Mouse (Mus musculus): ENCODE data around the gene Snapc4. TPM values are rescaled to one million over a fixed set of nuclear protein-coding genes. Genes with fewer than 3 reads are reported as not detected.

The Snapc4 gene
- 41.4 and 42.1 TPM in 2 replicates for polyA plus RNA-seq (2016; fragmentation: Nextera tagmentation; extraction: Ambion mirVana)

DNA sequence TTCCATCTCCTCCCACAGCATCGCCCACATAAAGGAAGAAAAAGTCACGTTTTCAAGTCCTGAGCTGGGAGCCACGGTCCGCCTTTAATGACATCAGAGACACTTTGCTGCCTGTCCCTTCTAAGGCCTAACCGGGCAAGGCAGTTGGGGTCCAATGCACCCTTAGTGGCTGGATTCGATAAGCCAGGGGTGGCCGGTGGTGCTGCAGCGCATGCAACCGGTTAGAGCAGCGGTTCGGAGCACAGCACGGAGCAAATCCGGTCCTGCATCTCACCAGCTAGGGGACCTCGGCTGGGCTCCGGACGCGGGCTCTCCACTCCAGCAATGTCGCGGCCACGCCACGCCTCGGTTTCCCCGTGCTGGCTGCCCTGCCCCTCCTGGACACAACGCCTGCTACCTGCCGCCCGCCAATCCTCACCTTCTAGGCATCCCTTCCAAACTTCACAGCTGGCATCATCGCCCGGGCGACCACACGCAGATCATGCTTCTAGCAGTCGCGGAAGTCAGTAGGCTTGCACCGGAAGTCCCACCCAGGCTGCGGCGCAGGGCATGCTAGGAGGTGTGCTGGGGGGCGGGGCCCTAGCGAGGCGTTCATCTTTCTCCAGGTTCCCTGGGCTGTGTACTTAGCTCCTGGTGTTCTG, at the start of gene Snapc4:
TSS of gene Snapc4 (minus strand) at position 523 of the 641 bp plus-strand sequence.
- Histone ChIP-seq H3K36me3 (peaks cover 76% of the 10 kb centered on the region), H3K27me3 (ENCODE audit: low read depth, poor library complexity, severe bottlenecking) (no peaks in the 10 kb centered on the region)
- peak; percentile 93 for DNase-seq (ENCODE audit: low spot score)

DNA sequence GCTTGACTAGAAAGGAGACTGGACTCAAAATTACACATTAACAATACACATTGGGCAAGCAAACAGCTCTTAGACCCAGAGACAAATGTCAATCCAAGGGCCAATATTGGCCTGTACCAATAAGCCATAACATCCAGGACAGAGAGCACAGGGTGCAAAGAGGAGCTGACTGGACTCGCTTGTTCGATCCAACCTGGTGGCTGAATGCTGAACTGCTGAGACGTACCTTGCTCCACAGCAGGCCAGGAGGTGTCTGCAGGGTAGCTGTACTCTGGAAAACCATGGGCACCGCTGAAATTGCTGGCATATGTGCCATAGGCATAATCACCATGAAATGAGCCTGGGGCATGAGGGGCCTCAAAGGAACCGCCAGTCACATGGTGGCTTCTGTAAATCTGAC, 49.4 kb upstream of the Snapc4 start:
- Histone ChIP-seq H3K36me3 (peaks cover 100% of the 10 kb centered on the region), H3K9me3 (replicated peaks) (no peaks in the 10 kb centered on the region), H3K27ac (no peak overlapping the region), H3K4me3 (no peak overlapping the region), H3K4me1 (no peaks in the 10 kb centered on the region), H3K27me3 (ENCODE audit: low read depth, poor library complexity, severe bottlenecking) (no peaks in the 10 kb centered on the region)
- DNase-seq (ENCODE audit: low spot score) = no peak
- 94% methylated on average over 5 of the region's 5 CpGs for WGBS

More for the DNA sequence above, at the start of gene Snapc4:
- Histone ChIP-seq H3K9me3 (replicated peaks) (no peaks in the 10 kb centered on the region), H3K27ac (peak within 1 kb of the TSS; percentile 78), H3K4me1 (peaks cover 6% of the 10 kb centered on the region; the same call in 1 of the 2 replicates), H3K4me3 (peak within 1 kb of the TSS; percentile 77)
- under 1% methylated on average over 38 of the region's 38 CpGs for WGBS

DNA sequence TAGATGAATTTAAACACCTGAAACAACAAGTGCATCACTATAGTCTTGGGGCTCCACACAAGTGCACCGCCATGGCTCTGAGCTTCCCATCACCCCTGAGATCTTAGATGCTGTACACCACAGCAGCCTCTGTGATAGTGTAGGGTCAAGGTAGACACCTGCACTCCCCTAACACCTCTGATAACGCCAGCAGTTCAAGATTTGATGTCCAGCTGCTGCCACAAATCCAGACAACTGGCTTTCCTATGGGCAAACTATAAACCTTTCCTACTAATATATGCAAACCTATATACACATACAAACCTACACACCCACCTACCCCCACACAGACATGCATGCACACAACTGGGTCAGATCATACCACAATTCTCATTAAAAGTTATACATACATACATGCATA, 44.1 kb upstream of the Snapc4 start:
- H3K36me3 ChIP-seq = peaks cover 100% of the 10 kb centered on the region
- H3K4me1 ChIP-seq = no peaks in the 10 kb centered on the region
- no peaks in the 10 kb centered on the region for H3K9me3 ChIP-seq (replicated peaks)
- no peaks in the 10 kb centered on the region for H3K27me3 ChIP-seq (ENCODE audit: low read depth, poor library complexity, severe bottlenecking)
- H3K27ac ChIP-seq = no peak overlapping the region
- 91% methylated on average over 2 of the region's 2 CpGs for WGBS
- DNase-seq (ENCODE audit: low spot score) = no peak
- no peak overlapping the region for H3K4me3 ChIP-seq

DNA sequence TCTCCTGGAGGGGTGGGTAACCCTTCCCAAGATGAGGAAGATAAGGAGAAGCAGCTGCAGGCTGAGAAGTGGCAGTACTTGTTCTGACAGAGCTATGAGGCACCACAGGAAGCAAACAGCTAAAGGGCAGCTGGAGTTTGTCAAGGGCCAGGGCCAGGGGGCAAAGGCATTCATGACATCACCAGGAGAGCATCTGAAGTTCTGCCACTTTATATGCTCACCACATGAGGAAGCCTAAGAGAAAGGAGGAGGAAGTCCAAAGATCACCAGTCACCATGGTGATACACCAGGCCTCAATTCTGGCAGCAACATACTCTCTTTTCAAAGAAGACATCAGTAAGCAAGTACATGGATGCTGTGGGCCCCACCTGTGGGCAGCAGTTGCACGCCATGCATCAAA, 42.6 kb upstream of the Snapc4 start:
- DNase-seq (ENCODE audit: low spot score) = no peak
- Histone ChIP-seq H3K4me1 (no peaks in the 10 kb centered on the region), H3K27me3 (ENCODE audit: low read depth, poor library complexity, severe bottlenecking) (no peaks in the 10 kb centered on the region), H3K9me3 (replicated peaks) (no peaks in the 10 kb centered on the region), H3K4me3 (no peak overlapping the region), H3K27ac (no peak overlapping the region), H3K36me3 (peaks cover 100% of the 10 kb centered on the region)
- 100% methylated on average over 1 of the region's 1 CpGs for WGBS

GRCm38 (mm10) chr2:26421969-26422368, 41.5 kb upstream of the Snapc4 start:
- H3K27ac ChIP-seq = no peak overlapping the region
- H3K9me3 ChIP-seq (replicated peaks) = no peaks in the 10 kb centered on the region
- WGBS = 93% methylated on average over 2 of the region's 2 CpGs
- no peaks in the 10 kb centered on the region for H3K27me3 ChIP-seq (ENCODE audit: low read depth, poor library complexity, severe bottlenecking)
- H3K4me1 ChIP-seq = no peaks in the 10 kb centered on the region
- no peak overlapping the region for H3K4me3 ChIP-seq
- peaks cover 100% of the 10 kb centered on the region for H3K36me3 ChIP-seq
- no peak for DNase-seq (ENCODE audit: low spot score)

GRCm38 (mm10) chr2:26418120-26418519, 37.7 kb upstream of the Snapc4 start:
- Histone ChIP-seq H3K36me3 (peaks cover 100% of the 10 kb centered on the region), H3K4me1 (no peaks in the 10 kb centered on the region), H3K27ac (no peak overlapping the region), H3K4me3 (no peak overlapping the region), H3K27me3 (ENCODE audit: low read depth, poor library complexity, severe bottlenecking) (no peaks in the 10 kb centered on the region), H3K9me3 (replicated peaks) (no peaks in the 10 kb centered on the region)
- no peak for DNase-seq (ENCODE audit: low spot score)
- WGBS = 69% methylated on average over 1 of the region's 1 CpGs

- DNase-seq (ENCODE audit: low spot score) = no peak
- no peaks in the 10 kb centered on the region for H3K27me3 ChIP-seq (ENCODE audit: low read depth, poor library complexity, severe bottlenecking)
- no peaks in the 10 kb centered on the region for H3K4me1 ChIP-seq
- H3K27ac ChIP-seq = no peak overlapping the region
- H3K9me3 ChIP-seq (replicated peaks) = no peaks in the 10 kb centered on the region
- H3K4me3 ChIP-seq = no peak overlapping the region
- H3K36me3 ChIP-seq = peaks cover 100% of the 10 kb centered on the region
These were observed 36.6 kb upstream of the Snapc4 start for GRCm38 (mm10) chr2:26417066-26417465.

GRCm38 (mm10) chr2:26410931-26411411, 30.5 kb upstream of the Snapc4 start:
- no peak for DNase-seq (ENCODE audit: low spot score)
- no peak overlapping the region for H3K27ac ChIP-seq
- no peak overlapping the region for H3K4me3 ChIP-seq
- 84% methylated on average over 5 of the region's 5 CpGs for WGBS
- H3K4me1 ChIP-seq = peaks cover 31% of the 10 kb centered on the region
- no peaks in the 10 kb centered on the region for H3K27me3 ChIP-seq (ENCODE audit: low read depth, poor library complexity, severe bottlenecking)
- H3K36me3 ChIP-seq = peaks cover 85% of the 10 kb centered on the region
- H3K9me3 ChIP-seq (replicated peaks) = no peaks in the 10 kb centered on the region

DNA sequence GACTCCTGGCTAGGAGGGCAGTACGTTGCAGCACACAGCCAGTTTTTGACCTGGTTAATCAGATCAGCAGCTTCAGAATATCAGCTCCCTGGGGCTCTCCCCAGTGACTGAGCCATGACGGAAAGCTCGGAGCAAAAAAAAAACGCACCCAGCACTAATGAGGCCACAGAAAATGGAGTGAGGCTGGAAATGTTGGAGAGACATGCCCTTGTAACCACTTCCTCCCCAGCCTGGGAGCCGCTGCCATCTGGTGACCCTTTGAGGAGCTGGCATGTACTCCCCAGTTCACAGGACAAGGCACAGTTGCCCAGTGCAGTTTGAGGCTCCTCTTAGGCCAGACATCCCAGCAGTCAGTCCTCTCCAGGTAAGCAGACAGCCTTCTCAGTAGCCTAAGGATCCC, 29.6 kb upstream of the Snapc4 start:
- peaks cover 83% of the 10 kb centered on the region for H3K36me3 ChIP-seq

GRCm38 (mm10) chr2:26409362-26409761, 28.9 kb upstream of the Snapc4 start:
- peaks cover 83% of the 10 kb centered on the region for H3K36me3 ChIP-seq
- DNase-seq (ENCODE audit: low spot score) = no peak
- no peaks in the 10 kb centered on the region for H3K9me3 ChIP-seq (replicated peaks)
- no peaks in the 10 kb centered on the region for H3K27me3 ChIP-seq (ENCODE audit: low read depth, poor library complexity, severe bottlenecking)
- peak overlapping the region; percentile 79 for H3K4me3 ChIP-seq
- peaks cover 35% of the 10 kb centered on the region for H3K4me1 ChIP-seq
- WGBS = 61% methylated on average over 3 of the region's 3 CpGs
- peak overlapping the region; percentile 95; the same call in 1 of the 2 replicates for H3K27ac ChIP-seq

More for the DNA sequence above, 29.6 kb upstream of the Snapc4 start:
- no peak overlapping the region for H3K4me3 ChIP-seq
- H3K27me3 ChIP-seq (ENCODE audit: low read depth, poor library complexity, severe bottlenecking) = no peaks in the 10 kb centered on the region
- no peaks in the 10 kb centered on the region for H3K9me3 ChIP-seq (replicated peaks)
- H3K27ac ChIP-seq = no peak overlapping the region
- 80% methylated on average over 5 of the region's 5 CpGs for WGBS
- no peak for DNase-seq (ENCODE audit: low spot score)
- peaks cover 35% of the 10 kb centered on the region for H3K4me1 ChIP-seq

- peaks cover 77% of the 10 kb centered on the region for H3K36me3 ChIP-seq
- peak within 1 kb of the TSS; percentile 79 for H3K4me3 ChIP-seq
- peak within 1 kb of the TSS; percentile 95 for H3K27ac ChIP-seq
- under 1% methylated on average over 57 of the region's 57 CpGs for WGBS
- peak; percentile 100 for DNase-seq (ENCODE audit: low spot score)
- no peaks in the 10 kb centered on the region for H3K27me3 ChIP-seq (ENCODE audit: low read depth, poor library complexity, severe bottlenecking)
- no peaks in the 10 kb centered on the region for H3K9me3 ChIP-seq (replicated peaks)
- peaks cover 35% of the 10 kb centered on the region for H3K4me1 ChIP-seq
These were observed 28.3 kb upstream of the Snapc4 start, which contains the start of gene Inpp5e for GRCm38 (mm10) chr2:26408515-26409356. Gene Inpp5e, minus strand, starts transcription at chr2:26409203.

- H3K27me3 ChIP-seq (ENCODE audit: low read depth, poor library complexity, severe bottlenecking) = no peaks in the 10 kb centered on the region
- WGBS = 75% methylated on average over 8 of the region's 8 CpGs
- DNase-seq (ENCODE audit: low spot score) = no peak
- no peak overlapping the region for H3K4me3 ChIP-seq
- peaks cover 28% of the 10 kb centered on the region for H3K4me1 ChIP-seq
- H3K9me3 ChIP-seq (replicated peaks) = no peaks in the 10 kb centered on the region
- no peak overlapping the region for H3K27ac ChIP-seq
- peaks cover 85% of the 10 kb centered on the region for H3K36me3 ChIP-seq
These were observed 22.9 kb upstream of the Snapc4 start for GRCm38 (mm10) chr2:26403306-26403705.

GRCm38 (mm10) chr2:26402265-26402664, 21.8 kb upstream of the Snapc4 start:
- peaks cover 17% of the 10 kb centered on the region for H3K4me1 ChIP-seq
- H3K36me3 ChIP-seq = peaks cover 88% of the 10 kb centered on the region
- 86% methylated on average over 1 of the region's 1 CpGs for WGBS
- H3K27ac ChIP-seq = no peak overlapping the region
- no peaks in the 10 kb centered on the region for H3K27me3 ChIP-seq (ENCODE audit: low read depth, poor library complexity, severe bottlenecking)
- no peaks in the 10 kb centered on the region for H3K9me3 ChIP-seq (replicated peaks)
- DNase-seq (ENCODE audit: low spot score) = no peak
- no peak overlapping the region for H3K4me3 ChIP-seq
